Mouse (Mus musculus): ENCODE measurements around the gene Rad23a.
"Not testable (repeated sequence)": the region's sequence is repeated elsewhere in the genome, so short reads cannot be mapped to it uniquely, and the experiment has no call there.

The Rad23a gene

GRCm38 (mm10) chr8:84839875-84840247 is 604 bp downstream of the Rad23a start:
- no peak for DNase-seq

- DNase-seq = no peak
Observed at GRCm38 (mm10) chr8:84839411-84839810, 1.1 kb downstream of the Rad23a start.

- DNase-seq = no peak
Observed at GRCm38 (mm10) chr8:84838513-84838912, 2.0 kb downstream of the Rad23a start.

- no peak for DNase-seq
Observed at GRCm38 (mm10) chr8:84837912-84838470, 2.5 kb downstream of the Rad23a start.

- no peak for DNase-seq
Observed at GRCm38 (mm10) chr8:84837149-84837911, 3.1 kb downstream of the Rad23a start.

GRCm38 (mm10) chr8:84834866-84835855 is 5.3 kb downstream of the Rad23a start:
- no peak for DNase-seq

- DNase-seq = no peak
Observed at GRCm38 (mm10) chr8:84834002-84834865, 6.2 kb downstream of the Rad23a start.

GRCm38 (mm10) chr8:84832759-84833742 is 7.4 kb downstream of the Rad23a start:
- no peak for DNase-seq

- DNase-seq = peak; percentile 72
Observed at GRCm38 (mm10) chr8:84832034-84832717, 8.3 kb downstream of the Rad23a start.

GRCm38 (mm10) chr8:84831490-84831889 is 9.0 kb downstream of the Rad23a start, which contains the start of gene Gadd45gip1:
Gadd45gip1 (plus strand) TSS chr8:84831522.
- no peak for DNase-seq

GRCm38 (mm10) chr8:84826518-84826917 is 13.9 kb downstream of the Rad23a start:
- DNase-seq = not testable (repeated sequence)

GRCm38 (mm10) chr8:84825636-84826035 is 14.8 kb downstream of the Rad23a start:
- DNase-seq = no peak

GRCm38 (mm10) chr8:84823653-84824052 is 16.8 kb downstream of the Rad23a start:
- no peak for DNase-seq

GRCm38 (mm10) chr8:84822723-84823122 is 17.7 kb downstream of the Rad23a start, which contains the start of gene Dand5:
Dand5 (minus strand) TSS chr8:84822823.
- no peak for DNase-seq

GRCm38 (mm10) chr8:84816117-84816516 is 24.3 kb downstream of the Rad23a start:
- DNase-seq = no peak

GRCm38 (mm10) chr8:84815547-84815946 is 24.9 kb downstream of the Rad23a start:
- DNase-seq = peak; percentile 96

GRCm38 (mm10) chr8:84814555-84815441 is 25.7 kb downstream of the Rad23a start:
- DNase-seq = no peak

GRCm38 (mm10) chr8:84814240-84814554 is 26.3 kb downstream of the Rad23a start:
- no peak for DNase-seq

GRCm38 (mm10) chr8:84813830-84814229 is 26.6 kb downstream of the Rad23a start:
- no peak for DNase-seq

All from kidney, adult 9 months (tissue).